19 mouse cellular contexts compared by ENCODE assay signal in the genomic region with DNA sequence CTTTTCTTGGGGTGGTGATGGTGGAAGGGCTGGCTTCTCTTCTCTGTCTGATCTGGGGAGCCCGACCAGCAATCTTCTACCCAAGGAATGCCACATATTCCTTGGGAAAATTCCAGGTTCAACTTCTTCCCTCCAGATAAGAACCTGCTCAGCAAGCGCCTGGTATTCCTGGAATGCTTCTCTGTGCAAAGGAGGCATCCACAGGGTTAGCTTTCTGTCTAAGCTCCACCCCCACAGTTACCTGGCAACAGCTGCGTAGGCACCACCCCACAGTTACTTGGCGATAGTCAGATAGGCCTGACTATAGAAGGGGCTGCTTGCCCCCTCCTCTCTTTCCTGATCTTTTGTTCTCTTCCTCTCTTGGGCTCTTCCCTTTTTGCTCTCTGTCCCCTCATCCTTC. TPM values are rescaled to one million over a fixed set of nuclear protein-coding genes. Genes with fewer than 3 reads are reported as not detected.
DNase-seq lines count a peak whose midpoint lies in the region; ATAC-seq and TF ChIP-seq lines count a peak whose summit lies in the region.
"Had no signal": no experiment of that assay in that cellular context is flagged by ENCODE, and none has a peak within 500 bp of the region (broad histone marks: within the 10 kb centered on the region; RNA-seq: fewer than 3 reads in every experiment).

No protein-coding gene starts in this region.

- no peak overlapping the region for H3K4me3 ChIP-seq in lung, embryonic 14.5 days (ENCODE audit: low read depth, low read length)
- no peak overlapping the region for H3K4me3 ChIP-seq in stomach, embryonic 16.5 days (replicated peaks; ENCODE audit: low read length)
- H3K4me3 ChIP-seq: erythroblast, embryonic 14.5 days; midbrain, embryonic 12.5 days; neural tube, embryonic 12.5 days had no signal

- 0 out of 2 replicates have a peak overlapping the region, but pooled peaks have one; percentile 22 for H3K4me2 ChIP-seq in lung, embryonic 14.5 days
- H3K4me2 ChIP-seq in stomach, embryonic 16.5 days (ENCODE audit: low read depth, low read length) = no peak overlapping the region
- H3K4me2 ChIP-seq: midbrain, embryonic 12.5 days; neural tube, embryonic 12.5 days had no signal

- peaks cover 3% of the 10 kb centered on the region; the same call in 1 of the 2 replicates for H3K4me1 ChIP-seq in lung, embryonic 14.5 days (ENCODE audit: insufficient read depth)
- H3K4me1 ChIP-seq in stomach, embryonic 16.5 days (ENCODE audit: control insufficient read depth, insufficient read depth, low read length) = peaks cover 6% of the 10 kb centered on the region; the same call in 1 of the 2 replicates

- H3K27ac ChIP-seq in lung, embryonic 14.5 days (ENCODE audit: low read depth) = peak overlapping the region; percentile 70
- H3K27ac ChIP-seq in stomach, embryonic 16.5 days (ENCODE audit: low read length) = no peak overlapping the region
- H3K27ac ChIP-seq: hindbrain, postnatal 0 days; midbrain, embryonic 12.5 days; neural tube, embryonic 12.5 days had no signal

- peaks cover 4% of the 10 kb centered on the region; the same call in 1 of the 2 replicates for H3K36me3 ChIP-seq in lung, embryonic 14.5 days (ENCODE audit: insufficient read depth)
- no peaks in the 10 kb centered on the region for H3K36me3 ChIP-seq in stomach, embryonic 16.5 days (ENCODE audit: control insufficient read depth, insufficient read depth, low read length)
- H3K36me3 ChIP-seq: midbrain, embryonic 12.5 days; neural tube, embryonic 12.5 days had no signal

- 8% methylated on average over 4 of the region's 4 CpGs for WGBS in lung, embryonic 14.5 days
- 13% methylated on average over 4 of the region's 4 CpGs for WGBS in stomach, embryonic 16.5 days

- peak; percentile 42 for DNase-seq in embryo, embryonic 9.5 days (ENCODE audit: extremely low spot score)
- no peak for DNase-seq in embryo, embryonic 11 days
- DNase-seq in kidney, postnatal 10 days = peak; percentile 35
- DNase-seq in kidney, adult 18-20 months = no peak
- peak; percentile 76 for DNase-seq in lung, embryonic 14.5 days
- no peak for DNase-seq in adrenal gland, postnatal 10 days
- DNase-seq in gastrocnemius, adult 18-20 months (ENCODE audit: low spot score) = no peak
- DNase-seq: cerebellum, postnatal 14 days; thymus, postnatal 14 days had no signal

- H3K9me3 ChIP-seq in lung, embryonic 14.5 days (ENCODE audit: low read depth, low read length) = no peaks in the 10 kb centered on the region
- H3K9me3 ChIP-seq in stomach, embryonic 16.5 days (replicated peaks; ENCODE audit: control insufficient read depth, low read length) = no peaks in the 10 kb centered on the region
- H3K9me3 ChIP-seq: midbrain, embryonic 12.5 days; neural tube, embryonic 12.5 days had no signal

- peak; percentile 86; the same call in 1 of the 2 replicates for ATAC-seq in lung, embryonic 14.5 days (ENCODE audit: insufficient read depth)
- peak; percentile 51; the same call in 1 of the 2 replicates for ATAC-seq in stomach, embryonic 16.5 days (ENCODE audit: insufficient read depth, low FRiP score)
- ATAC-seq: hindbrain, postnatal 0 days had no signal

- TF ChIP-seq CTCF in lung, embryonic 14.5 days (IDR thresholded peaks at IDR 0.05; ENCODE audit: low read depth) = no peak

- no peaks in the 10 kb centered on the region for H3K27me3 ChIP-seq in lung, embryonic 14.5 days (ENCODE audit: insufficient read depth, low read length)
- no peaks in the 10 kb centered on the region for H3K27me3 ChIP-seq in stomach, embryonic 16.5 days (ENCODE audit: control insufficient read depth, insufficient read depth, low read length)
- H3K27me3 ChIP-seq: neural tube, embryonic 12.5 days had no signal

- H3K9ac ChIP-seq in lung, embryonic 14.5 days = no peak overlapping the region
- H3K9ac ChIP-seq in stomach, embryonic 16.5 days (ENCODE audit: low read length) = no peak overlapping the region
- H3K9ac ChIP-seq: midbrain, embryonic 12.5 days; neural tube, embryonic 12.5 days had no signal

RNA-seq across cellular contexts. Expression of a gene that starts 2.8 kb away (rescaled TPM):
- polyA plus RNA-seq in lung, embryonic 14.5 days (2014; fragmentation: Nextera tagmentation; extraction: Ambion mirVana) = 26.6 and 27.6 TPM in 2 replicates
- polyA plus RNA-seq in stomach, embryonic 16.5 days (2015; fragmentation: Nextera tagmentation; extraction: Ambion mirVana) = 27.1 and 30.3 TPM in 2 replicates
- total RNA-seq in adrenal gland, postnatal 10 days (2021) = 10 to 100 TPM; 28.9 to 37.3 TPM
- total RNA-seq in gastrocnemius, adult 18-20 months (2021) = 10 to 100 TPM; 13.1 to 14.1 TPM

RNA-seq across cellular contexts. Expression of a gene that starts 12.0 kb away (rescaled TPM):
- polyA plus RNA-seq in lung, embryonic 14.5 days (2014; fragmentation: Nextera tagmentation; extraction: Ambion mirVana) = 3.1 and 3.4 TPM in 2 replicates
- 1.3 and 1.6 TPM in 2 replicates for polyA plus RNA-seq in stomach, embryonic 16.5 days (2015; fragmentation: Nextera tagmentation; extraction: Ambion mirVana)
- total RNA-seq in adrenal gland, postnatal 10 days (2021) = 1 to 10 TPM; 1.1 to 1.4 TPM
- total RNA-seq in gastrocnemius, adult 18-20 months (2021) = under 1 TPM; 0.19 to 0.21 TPM

RNA-seq across cellular contexts. Expression of a gene that starts 15.5 kb away (rescaled TPM):
- polyA plus RNA-seq in lung, embryonic 14.5 days (2014; fragmentation: Nextera tagmentation; extraction: Ambion mirVana) = 2.3 and 2.6 TPM in 2 replicates
- polyA plus RNA-seq in stomach, embryonic 16.5 days (2015; fragmentation: Nextera tagmentation; extraction: Ambion mirVana) = 2.3 and 2.4 TPM in 2 replicates
- under 1 TPM; 0.48 to 0.54 TPM for total RNA-seq in adrenal gland, postnatal 10 days (2021)
- under 1 TPM; 0.31 to 0.39 TPM for total RNA-seq in gastrocnemius, adult 18-20 months (2021)

RNA-seq across cellular contexts. Expression of a gene that starts 22.4 kb away (rescaled TPM):
- 3.4 and 3.5 TPM in 2 replicates for polyA plus RNA-seq in lung, embryonic 14.5 days (2014; fragmentation: Nextera tagmentation; extraction: Ambion mirVana)
- 2.8 and 3.4 TPM in 2 replicates for polyA plus RNA-seq in stomach, embryonic 16.5 days (2015; fragmentation: Nextera tagmentation; extraction: Ambion mirVana)
- 1 to 10 TPM; 2.4 to 3.4 TPM for total RNA-seq in adrenal gland, postnatal 10 days (2021)
- under 1 TPM; 0.40 to 0.73 TPM for total RNA-seq in gastrocnemius, adult 18-20 months (2021)
- total RNA-seq: MEL had no signal

RNA-seq across cellular contexts. Expression of a gene that starts 22.9 kb away (rescaled TPM):
- not detected in 2 replicates for polyA plus RNA-seq in lung, embryonic 14.5 days (2014; fragmentation: Nextera tagmentation; extraction: Ambion mirVana)
- polyA plus RNA-seq in stomach, embryonic 16.5 days (2015; fragmentation: Nextera tagmentation; extraction: Ambion mirVana) = not detected in 2 replicates
- not detected for total RNA-seq in adrenal gland, postnatal 10 days (2021)
- not detected for total RNA-seq in gastrocnemius, adult 18-20 months (2021)
- total RNA-seq: adrenal gland, adult 18-20 months; hindbrain, postnatal 0 days; left cerebral cortex, adult 8-10 months; liver, adult 2 months; MEL had no signal
- polyA plus RNA-seq: erythroblast, embryonic 14.5 days; frontal cortex, adult 2 months; hindbrain, postnatal 0 days; liver, adult 2 months; midbrain, embryonic 12.5 days; neural tube, embryonic 12.5 days had no signal

Comparison
In these comparisons a context has a peak if more than half of its experiments do, and no peak if none do; other contexts are left out.
1. DNase-seq: peak in embryo, embryonic 9.5 days (single experiment), kidney, postnatal 10 days (single experiment) and lung, embryonic 14.5 days (single experiment); none in embryo, embryonic 11 days (single experiment), kidney, adult 18-20 months (single experiment), adrenal gland, postnatal 10 days (single experiment) and gastrocnemius, adult 18-20 months (single experiment).